Mouse (Mus musculus) forebrain, embryonic 14.5 days (tissue): Measurements from ENCODE around the gene Fgfr2. TPM values are rescaled to one million over a fixed set of nuclear protein-coding genes. Genes with fewer than 3 reads are reported as not detected.
A peak's percentile ranks its signal among the peaks of the same experiment; 100 is the strongest.

ENCODE experiments used
- ATAC-seq: fragments of 200-750 bp; cut with Nextera tagmentation; 2 replicates; pipeline ENCODE4 v1.8.0; 2017; ENCODE audit warnings: mild to moderate bottlenecking, moderate library complexity
- DNase-seq: peaks from one replicate; pipeline ENCODE4 v3.0.0-alpha.2; 2015; ENCODE audit warnings: low spot score
- H3K27ac ChIP-seq: fragments of 300-500 bp; sonication (generic); 2 replicates; pipeline ENCODE4 v1.5.1; 2014; ENCODE audit warnings: low read depth, mild to moderate bottlenecking, control low read depth, low read length, moderate library complexity
- H3K27me3 ChIP-seq: fragments of 300-500 bp; sonication (generic); replicated peaks from 2 replicates; pipeline ENCODE4 v1.6.1; 2014; ENCODE audit warnings: low read length, control low read depth, mixed read lengths; ENCODE audit not compliant: control insufficient read depth, insufficient read depth
- H3K36me3 ChIP-seq: fragments of 300-500 bp; sonication (generic); 2 replicates; pipeline ENCODE4 v1.6.1; 2014; ENCODE audit warnings: low read length, control low read depth; ENCODE audit not compliant: control insufficient read depth, insufficient read depth
- H3K4me1 ChIP-seq: fragments of 300-500 bp; sonication (generic); 2 replicates; pipeline ENCODE4 v1.6.1; 2014; ENCODE audit warnings: antibody characterized with exemption, low read length, control low read depth; ENCODE audit not compliant: control insufficient read depth, insufficient read depth
- H3K4me2 ChIP-seq: fragments of 300-500 bp; sonication (generic); 2 replicates; pipeline ENCODE4 v1.6.1; 2014; ENCODE audit warnings: mild to moderate bottlenecking, control low read depth, low read length
- H3K4me3 ChIP-seq: fragments of 300-500 bp; sonication (generic); 2 replicates; pipeline ENCODE4 v1.5.1; 2014; ENCODE audit warnings: low read depth, low read length, control low read depth
- H3K9ac ChIP-seq: fragments of 300-500 bp; sonication (generic); 2 replicates; pipeline ENCODE4 v1.6.1; 2014; ENCODE audit warnings: mild to moderate bottlenecking, low read length, control low read depth, moderate library complexity
- H3K9me3 ChIP-seq: fragments of 300-500 bp; sonication (generic); replicated peaks from 2 replicates; pipeline ENCODE4 v1.6.1; 2016; ENCODE audit warnings: low read length, control low read depth, mixed read lengths; ENCODE audit not compliant: control insufficient read depth
- WGBS: fragments of 180-500 bp; shearing (Covaris S2); extraction: QIAGEN DNeasy Blood & Tissue Kit; methylation state at CpG from one replicate; pipeline ENCODE4 v1.1.7; 2014; 5-methylcytosine and 5-hydroxymethylcytosine counted together
- polyA plus RNA-seq: library from polyadenylated mRNA; unstranded; fragments of >200 nt; fragmentation: Nextera tagmentation; extraction: Ambion mirVana; gene quantifications from 2 replicates; pipeline ENCODE4 v1.2.1, GENCODE M21; 2014

Gene Fgfr2
- polyA plus RNA-seq, 1 experiment from 2014 or later: 35.9 TPM

DNA sequence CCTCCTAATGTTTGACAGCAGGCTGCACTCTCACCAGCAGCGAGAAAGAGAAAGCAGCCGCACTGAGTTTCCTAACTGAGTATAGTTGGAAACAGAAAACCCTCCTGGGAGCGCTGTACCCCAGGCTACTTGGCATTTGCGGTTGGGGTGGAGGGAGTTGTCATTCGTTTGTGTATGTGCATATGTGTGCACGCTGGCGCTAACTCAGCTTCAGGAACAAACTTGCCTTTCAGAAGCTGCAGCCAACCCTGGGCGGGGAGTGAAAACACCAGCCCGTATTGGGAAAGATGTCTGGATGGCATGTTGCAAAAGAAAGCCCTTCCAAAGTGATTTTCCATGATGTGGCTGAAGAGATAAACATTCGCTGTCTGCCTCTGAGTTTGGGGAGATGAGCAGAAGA is 2546.2 kb downstream of the Fgfr2 start:
- H3K4me2 ChIP-seq: peak overlapping the region; percentile 15; the same call in 1 of the 2 replicates
- H3K9ac ChIP-seq: no peak overlapping the region
- no peaks in the 10 kb centered on the region for H3K9me3 ChIP-seq
- H3K27me3 ChIP-seq: no peaks in the 10 kb centered on the region
- H3K4me3 ChIP-seq: no peak overlapping the region
- peaks cover 4% of the 10 kb centered on the region for H3K4me1 ChIP-seq
- DNase-seq (peak; percentile 49), ATAC-seq (peak; percentile 45)
- WGBS: 29% methylated on average over 10 of the region's 10 CpGs
- peak overlapping the region; percentile 41; the same call in 1 of the 2 replicates for H3K27ac ChIP-seq
- no peaks in the 10 kb centered on the region for H3K36me3 ChIP-seq

DNA sequence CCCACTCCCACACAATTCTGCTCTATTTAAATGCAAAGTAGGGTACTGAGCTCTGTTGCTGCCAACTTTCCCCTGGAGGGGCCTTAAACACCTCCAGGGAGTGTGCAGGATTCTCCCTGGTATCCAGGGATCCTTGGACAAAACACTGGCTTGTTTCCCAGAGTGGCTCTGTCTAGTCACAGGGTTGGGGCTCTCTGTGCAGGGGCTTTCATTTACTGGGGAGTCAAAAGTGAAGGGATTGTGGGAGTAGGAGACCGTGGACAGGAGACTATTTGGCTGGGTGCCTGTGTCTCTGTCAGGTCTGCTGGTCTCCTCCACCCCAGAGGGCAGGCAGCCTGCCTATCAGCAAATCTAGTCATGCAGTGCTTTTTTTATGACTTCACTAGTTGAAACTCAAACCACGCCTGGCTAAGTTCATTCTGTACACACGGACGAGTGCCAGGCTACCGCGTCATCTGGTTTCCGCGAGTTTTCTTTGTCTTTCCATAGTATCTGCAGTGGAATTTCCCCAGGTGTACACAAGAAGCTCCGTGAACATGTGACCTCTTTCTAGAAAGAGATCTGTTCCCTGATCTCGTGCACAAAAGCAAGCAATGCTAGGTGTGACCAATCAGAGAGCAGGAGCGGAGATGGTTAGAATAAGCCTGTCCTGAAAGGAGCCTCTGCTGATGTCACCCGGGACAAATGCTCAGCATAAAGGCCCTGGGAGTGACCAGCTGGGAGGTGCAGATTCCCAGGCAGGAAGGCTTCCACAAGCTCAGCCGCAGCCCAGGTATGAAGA is 2548.7 kb downstream of the Fgfr2 start:
- ATAC-seq (peak; percentile 78), DNase-seq (peak; percentile 79)
- H3K4me3 ChIP-seq: no peak overlapping the region
- WGBS: 35% methylated on average over 13 of the region's 13 CpGs
- no peaks in the 10 kb centered on the region for H3K36me3 ChIP-seq
- H3K9me3 ChIP-seq: no peaks in the 10 kb centered on the region
- no peak overlapping the region for H3K27ac ChIP-seq
- H3K27me3 ChIP-seq: no peaks in the 10 kb centered on the region
- no peak overlapping the region for H3K9ac ChIP-seq
- peaks cover 7% of the 10 kb centered on the region for H3K4me1 ChIP-seq
- no peak overlapping the region for H3K4me2 ChIP-seq

DNA sequence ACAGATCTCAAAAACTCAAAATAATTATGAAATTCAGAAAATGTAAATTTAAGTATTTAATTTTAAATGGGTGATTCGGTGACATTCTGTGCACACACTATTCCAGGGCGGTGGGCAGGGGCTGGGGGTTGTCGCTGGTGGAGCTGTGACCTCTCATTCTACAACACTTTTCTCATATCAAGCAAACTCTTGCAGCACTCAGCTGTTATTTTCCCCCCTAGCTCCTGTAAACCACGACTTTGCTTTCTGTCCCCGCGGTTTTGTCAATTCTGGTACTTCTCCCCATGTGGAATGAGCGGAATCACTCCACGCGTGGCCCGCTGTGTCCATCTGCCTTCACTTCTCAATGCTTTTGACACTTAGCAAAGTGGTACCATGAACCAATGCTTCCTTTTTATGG is 2549.4 kb downstream of the Fgfr2 start:
- no peaks in the 10 kb centered on the region for H3K27me3 ChIP-seq
- no peak overlapping the region for H3K27ac ChIP-seq
- no peak overlapping the region for H3K4me2 ChIP-seq
- ATAC-seq: no peak
- no peak overlapping the region for H3K4me3 ChIP-seq
- no peaks in the 10 kb centered on the region for H3K36me3 ChIP-seq
- peaks cover 7% of the 10 kb centered on the region for H3K4me1 ChIP-seq
- no peak overlapping the region for H3K9ac ChIP-seq
- DNase-seq: no peak
- WGBS: 87% methylated on average over 10 of the region's 10 CpGs
- H3K9me3 ChIP-seq: no peaks in the 10 kb centered on the region

DNA sequence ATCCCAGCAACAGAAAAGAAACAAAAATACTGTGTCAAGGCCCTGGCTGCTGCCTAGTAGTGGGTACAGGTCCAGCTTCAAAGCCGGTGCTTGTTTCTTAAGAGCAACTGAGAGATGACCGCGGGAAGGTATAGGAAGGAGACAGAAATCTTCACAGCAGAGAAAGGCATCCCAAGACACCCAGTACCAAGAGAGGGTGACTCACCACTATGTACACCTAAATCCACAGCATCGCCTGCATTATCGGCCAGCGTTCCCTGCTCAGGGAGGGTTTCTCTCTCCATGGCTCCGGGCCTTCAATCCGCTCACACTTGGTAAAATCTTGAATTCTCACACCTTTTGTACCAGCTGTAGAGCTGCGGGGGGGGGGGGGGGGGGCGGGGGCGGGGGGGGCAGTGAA is 2550.3 kb downstream of the Fgfr2 start, which contains the start of gene Nsmce4a:
TSS of gene Nsmce4a (minus strand) at position 298 of the 400 bp plus-strand sequence.
- peaks cover 7% of the 10 kb centered on the region for H3K4me1 ChIP-seq
- no peak for DNase-seq
- 74% methylated on average over 10 of the region's 11 CpGs for WGBS
- H3K27me3 ChIP-seq: no peaks in the 10 kb centered on the region
- no peak within 1 kb of the TSS for H3K4me2 ChIP-seq
- H3K4me3 ChIP-seq: no peak within 1 kb of the TSS
- H3K27ac ChIP-seq: no peak within 1 kb of the TSS
- H3K36me3 ChIP-seq: no peaks in the 10 kb centered on the region
- no peak within 1 kb of the TSS for H3K9ac ChIP-seq
- no peak for ATAC-seq
- H3K9me3 ChIP-seq: no peaks in the 10 kb centered on the region

DNA sequence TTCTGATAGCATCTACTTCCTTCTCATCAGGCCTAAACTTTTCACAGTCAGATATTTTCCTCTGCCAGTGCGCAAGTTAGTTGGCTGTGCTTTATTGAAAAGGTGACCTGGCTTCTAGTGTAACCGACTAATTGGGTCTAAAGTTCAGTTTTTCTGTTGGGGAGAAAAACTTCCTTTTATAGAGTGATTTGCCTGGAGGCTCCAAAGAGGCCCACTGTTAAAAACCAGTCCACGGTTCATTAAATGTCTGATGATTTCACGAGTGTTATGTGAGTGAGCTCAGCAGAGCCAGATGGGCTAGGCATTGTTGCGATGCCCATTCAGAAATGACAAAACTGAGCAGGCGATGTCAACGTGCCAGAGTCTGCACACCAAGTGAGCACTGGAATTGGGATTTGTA is 2552.7 kb downstream of the Fgfr2 start:
- no peaks in the 10 kb centered on the region for H3K27me3 ChIP-seq
- H3K4me2 ChIP-seq: no peak overlapping the region
- no peaks in the 10 kb centered on the region for H3K36me3 ChIP-seq
- no peak overlapping the region for H3K9ac ChIP-seq
- no peak overlapping the region for H3K4me3 ChIP-seq
- H3K27ac ChIP-seq: peak overlapping the region; percentile 68; the same call in 1 of the 2 replicates
- peak; percentile 78 for DNase-seq
- ATAC-seq: peak; percentile 62
- peaks cover 3% of the 10 kb centered on the region; the same call in 1 of the 2 replicates for H3K4me1 ChIP-seq
- 16% methylated on average over 7 of the region's 7 CpGs for WGBS
- no peaks in the 10 kb centered on the region for H3K9me3 ChIP-seq

DNA sequence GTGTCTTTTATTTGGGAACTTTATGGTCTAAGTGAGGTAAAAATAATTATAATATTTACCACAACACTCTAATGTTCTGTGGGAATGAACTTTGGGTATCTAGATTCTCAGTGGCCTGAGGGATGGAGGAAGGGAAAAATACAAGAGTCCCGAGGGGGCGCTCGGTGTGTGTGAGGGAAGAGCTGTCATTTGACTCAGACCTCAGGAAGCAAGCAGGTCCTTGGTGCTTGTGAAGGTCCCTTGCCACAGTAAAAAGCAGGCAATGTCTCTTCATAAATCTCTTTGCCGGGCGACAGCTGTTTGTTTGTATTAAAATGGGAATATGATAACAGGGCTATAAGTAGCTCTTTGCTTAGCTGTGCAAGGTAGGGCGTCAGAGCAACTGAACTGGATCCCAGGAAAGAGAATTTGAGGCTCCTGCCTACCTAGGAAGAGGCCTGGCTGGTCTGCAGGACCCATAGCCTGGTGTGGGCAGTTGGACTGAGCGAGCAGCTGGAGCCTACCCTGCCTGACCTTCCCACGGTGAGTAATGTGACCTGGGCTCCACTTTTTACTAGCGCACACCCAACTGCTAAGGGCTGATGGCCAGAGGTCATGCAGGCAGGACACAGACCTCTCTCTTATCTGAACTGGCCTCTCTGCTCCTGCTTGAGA is 2554.2 kb downstream of the Fgfr2 start:
- Histone ChIP-seq H3K4me3 (no peak overlapping the region), H3K27ac (no peak overlapping the region), H3K27me3 (no peaks in the 10 kb centered on the region), H3K36me3 (no peaks in the 10 kb centered on the region), H3K4me1 (peaks cover 3% of the 10 kb centered on the region; the same call in 1 of the 2 replicates), H3K9me3 (no peaks in the 10 kb centered on the region), H3K9ac (no peak overlapping the region), H3K4me2 (no peak overlapping the region)
- WGBS: 92% methylated on average over 9 of the region's 9 CpGs
- ATAC-seq (no peak), DNase-seq (no peak)

DNA sequence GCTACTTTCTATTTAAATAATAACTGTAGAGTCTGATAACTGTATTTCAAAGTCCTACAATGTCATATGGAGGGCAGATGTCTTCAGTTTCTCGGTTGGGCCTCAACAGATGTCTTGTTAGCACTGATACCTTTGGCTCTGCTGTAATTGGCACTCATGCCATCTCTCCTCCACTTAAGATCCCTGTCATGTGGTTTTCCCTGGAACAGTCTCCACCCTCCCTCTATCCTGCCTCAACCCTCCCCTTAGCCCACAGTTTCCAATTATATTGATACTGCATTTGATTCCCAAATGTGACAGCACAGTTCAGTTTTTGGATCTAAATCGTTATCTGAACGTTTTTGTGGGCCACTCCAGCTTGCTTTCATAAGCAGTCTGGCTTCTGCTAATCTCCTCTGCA is 2558.6 kb downstream of the Fgfr2 start:
- Histone ChIP-seq H3K27me3 (no peaks in the 10 kb centered on the region), H3K27ac (peak overlapping the region; percentile 14; the same call in 1 of the 2 replicates), H3K9ac (no peak overlapping the region), H3K9me3 (no peaks in the 10 kb centered on the region), H3K4me2 (no peak overlapping the region), H3K4me1 (no peaks in the 10 kb centered on the region), H3K36me3 (no peaks in the 10 kb centered on the region), H3K4me3 (no peak overlapping the region)
- peak; percentile 57; the same call in 1 of the 2 replicates for ATAC-seq
- peak; percentile 50 for DNase-seq
- WGBS: 51% methylated on average over 3 of the region's 3 CpGs

DNA sequence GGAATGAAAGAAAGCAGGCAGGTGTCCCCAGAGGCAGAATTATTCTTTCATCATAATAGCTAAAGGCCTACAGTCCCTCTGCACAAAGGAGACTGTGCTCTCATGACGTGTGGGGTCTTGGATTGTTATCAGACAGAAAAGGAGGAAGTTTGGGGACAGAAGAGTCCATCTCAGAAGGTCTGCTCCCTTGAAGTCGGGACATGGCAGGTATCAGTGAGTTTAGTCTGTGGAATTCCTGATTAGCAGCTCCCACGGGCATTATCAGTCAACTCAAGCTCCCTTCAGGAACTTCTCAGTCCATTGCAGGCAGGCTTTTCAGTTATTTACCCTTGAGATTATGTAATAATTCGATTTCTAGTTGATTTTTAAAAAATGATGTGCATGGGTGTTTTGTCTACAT is 2559.3 kb downstream of the Fgfr2 start:
- H3K36me3 ChIP-seq: no peaks in the 10 kb centered on the region
- H3K9ac ChIP-seq: no peak overlapping the region
- no peaks in the 10 kb centered on the region for H3K27me3 ChIP-seq
- no peak overlapping the region for H3K4me2 ChIP-seq
- H3K9me3 ChIP-seq: no peaks in the 10 kb centered on the region
- 63% methylated on average over 4 of the region's 4 CpGs for WGBS
- ATAC-seq (no peak), DNase-seq (no peak)
- no peak overlapping the region for H3K4me3 ChIP-seq
- H3K4me1 ChIP-seq: no peaks in the 10 kb centered on the region
- H3K27ac ChIP-seq: no peak overlapping the region

DNA sequence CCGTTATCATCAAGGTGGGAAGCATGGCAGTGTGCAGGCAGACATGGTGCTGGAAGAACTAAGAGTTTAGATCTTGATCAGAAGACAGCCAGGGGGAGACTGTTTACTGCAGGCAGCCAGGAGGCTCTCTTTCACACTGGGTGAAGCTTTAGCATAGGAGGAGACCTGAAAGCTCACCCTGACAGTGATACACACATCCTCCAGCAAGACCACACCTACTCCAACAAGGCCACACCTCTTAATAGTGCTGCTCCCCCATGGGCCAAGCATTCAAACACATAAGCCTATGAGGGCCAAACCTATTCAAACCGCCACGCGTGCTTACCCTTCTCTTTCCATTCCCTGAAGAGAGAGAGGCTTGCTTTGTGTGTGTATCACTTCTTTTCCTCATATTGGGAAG is 2559.9 kb downstream of the Fgfr2 start:
- 81% methylated on average over 4 of the region's 4 CpGs for WGBS
- Histone ChIP-seq H3K9me3 (no peaks in the 10 kb centered on the region), H3K9ac (no peak overlapping the region), H3K27me3 (no peaks in the 10 kb centered on the region), H3K4me2 (no peak overlapping the region), H3K36me3 (no peaks in the 10 kb centered on the region), H3K4me3 (no peak overlapping the region), H3K4me1 (no peaks in the 10 kb centered on the region), H3K27ac (no peak overlapping the region)
- DNase-seq: no peak
- no peak for ATAC-seq
